Mouse (Mus musculus): ENCODE measurements around the gene Cln5.

DNA sequence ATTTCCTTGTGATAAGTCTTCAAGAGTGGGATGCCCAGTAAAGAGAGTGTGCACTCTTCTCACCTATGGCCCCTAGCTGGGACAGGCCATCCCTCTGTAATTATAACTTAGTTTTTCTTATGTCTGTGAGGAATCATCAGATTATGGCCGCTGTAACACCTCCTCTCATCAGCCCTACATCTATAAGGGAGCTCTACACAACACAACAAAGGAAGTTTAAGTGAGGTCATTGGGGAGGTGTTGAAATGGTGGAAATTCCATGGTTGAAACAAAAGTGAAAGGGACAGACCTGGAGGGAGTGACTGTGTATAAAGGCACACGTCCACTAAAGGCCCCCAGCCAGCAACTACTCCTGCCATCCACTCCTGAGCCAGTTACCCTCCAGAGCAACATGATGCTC is 23.3 kb upstream of the Cln5 start, which contains the start of gene Acod1:
- no peak for TF ChIP-seq CTCF (IDR thresholded peaks at IDR 0.05; ENCODE audit: extremely low read depth, insufficient read depth, low read length)
- TF ChIP-seq POLR2A (IDR thresholded peaks at IDR 0.05; ENCODE audit: extremely low read depth, insufficient read depth, low read length) = no peak

Measured in cortical plate, adult 2 months (tissue).